Mouse (Mus musculus) hindbrain, embryonic 10.5 days (tissue): ENCODE measurements around the gene Gnaz. TPM values are rescaled to one million over a fixed set of nuclear protein-coding genes. Genes with fewer than 3 reads are reported as not detected.
A peak's percentile ranks its signal among the peaks of the same experiment; 100 is the strongest.

ENCODE experiments used
- DNase-seq: peaks from one replicate; pipeline ENCODE4 v3.0.0-alpha.2; 2017; ENCODE audit warnings: low spot score
- H3K27ac ChIP-seq: fragments of 300-500 bp; sonication (generic); 2 replicates; pipeline ENCODE4 v1.5.1; 2016; ENCODE audit warnings: mild to moderate bottlenecking, moderate library complexity
- H3K27me3 ChIP-seq: fragments of 300-500 bp; sonication (generic); 2 replicates; pipeline ENCODE4 v1.6.1; 2016; ENCODE audit warnings: mild to moderate bottlenecking; ENCODE audit not compliant: poor library complexity, insufficient read depth, severe bottlenecking
- H3K36me3 ChIP-seq: fragments of 300-500 bp; sonication (generic); 2 replicates; pipeline ENCODE4 v1.6.1; 2016; ENCODE audit warnings: mild to moderate bottlenecking, moderate library complexity
- H3K4me1 ChIP-seq: fragments of 300-500 bp; sonication (generic); replicated peaks from 2 replicates; pipeline ENCODE4 v1.6.1; 2016; ENCODE audit warnings: mild to moderate bottlenecking
- H3K4me3 ChIP-seq: fragments of 300-500 bp; sonication (generic); 2 replicates; pipeline ENCODE4 v1.5.1; 2016; ENCODE audit warnings: mild to moderate bottlenecking, moderate library complexity
- H3K9me3 ChIP-seq: fragments of 300-500 bp; sonication (generic); 2 replicates; pipeline ENCODE4 v1.6.1; 2016; ENCODE audit warnings: mild to moderate bottlenecking, moderate library complexity
- WGBS: fragments of 180-500 bp; shearing (Covaris S2); methylation state at CpG from one replicate; pipeline ENCODE4 v1.1.7; 2016; 5-methylcytosine and 5-hydroxymethylcytosine counted together
- polyA plus RNA-seq: library from polyadenylated mRNA; unstranded; fragments of >200 nt; fragmentation: Nextera tagmentation; extraction: Ambion mirVana; gene quantifications from 2 replicates; pipeline ENCODE4 v1.2.1, GENCODE M21; 2016

The Gnaz gene
- polyA plus RNA-seq, 1 experiment from 2014 or later, result 15.0 TPM

DNA sequence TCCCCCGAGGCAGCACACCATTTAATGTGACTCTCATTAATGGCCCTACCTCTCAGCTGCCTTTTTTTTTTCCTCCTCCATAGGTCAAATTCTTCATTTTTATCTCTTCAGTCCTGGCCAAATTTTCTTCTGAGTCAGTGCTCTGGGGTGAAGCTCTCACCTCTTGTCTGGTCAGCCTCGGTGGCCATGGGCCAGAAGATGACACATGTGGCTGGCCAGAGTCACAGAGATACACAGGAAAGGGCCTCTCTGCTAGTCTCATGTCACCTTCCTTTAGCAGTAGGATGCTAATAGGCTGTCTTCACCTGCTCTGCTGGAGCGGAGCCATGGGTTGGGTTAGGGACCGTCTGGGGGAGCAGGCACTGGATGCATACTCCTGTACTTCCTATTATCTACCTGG lies 11.1 kb downstream of the Gnaz start:
- 83% methylated on average over 4 of the region's 4 CpGs for WGBS
- no peaks in the 10 kb centered on the region for H3K9me3 ChIP-seq
- no peak overlapping the region for H3K27ac ChIP-seq
- H3K36me3 ChIP-seq, result no peaks in the 10 kb centered on the region
- H3K27me3 ChIP-seq, result 0 out of 2 replicates have a peak, but pooled peaks cover 2% of the 10 kb centered on the region
- no peak overlapping the region for H3K4me3 ChIP-seq
- H3K4me1 ChIP-seq, result peaks cover 9% of the 10 kb centered on the region; the same call in 1 of the 2 replicates
- no peak for DNase-seq

DNA sequence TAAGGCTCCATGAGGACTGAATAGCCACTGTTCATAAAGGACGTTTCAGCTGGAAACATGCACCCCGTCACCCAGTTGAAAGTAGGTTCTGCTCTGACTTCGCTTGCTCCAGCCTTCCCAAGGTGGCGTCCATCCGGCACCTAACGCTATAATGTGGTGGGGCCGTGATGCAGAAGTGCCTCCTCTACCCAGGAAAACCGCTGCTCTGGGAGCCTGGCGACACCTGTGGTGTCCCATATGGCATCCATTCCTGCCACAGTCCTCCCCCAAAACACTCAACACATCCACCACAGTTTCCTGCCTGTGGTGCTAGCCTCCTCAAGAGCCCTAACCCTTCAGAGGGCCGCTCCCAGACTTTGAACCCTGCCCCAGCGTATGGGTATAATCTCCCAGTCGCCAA lies 14.2 kb downstream of the Gnaz start:
- H3K27ac ChIP-seq, result no peak overlapping the region
- WGBS, result 89% methylated on average over 12 of the region's 12 CpGs
- H3K36me3 ChIP-seq, result no peaks in the 10 kb centered on the region

DNA sequence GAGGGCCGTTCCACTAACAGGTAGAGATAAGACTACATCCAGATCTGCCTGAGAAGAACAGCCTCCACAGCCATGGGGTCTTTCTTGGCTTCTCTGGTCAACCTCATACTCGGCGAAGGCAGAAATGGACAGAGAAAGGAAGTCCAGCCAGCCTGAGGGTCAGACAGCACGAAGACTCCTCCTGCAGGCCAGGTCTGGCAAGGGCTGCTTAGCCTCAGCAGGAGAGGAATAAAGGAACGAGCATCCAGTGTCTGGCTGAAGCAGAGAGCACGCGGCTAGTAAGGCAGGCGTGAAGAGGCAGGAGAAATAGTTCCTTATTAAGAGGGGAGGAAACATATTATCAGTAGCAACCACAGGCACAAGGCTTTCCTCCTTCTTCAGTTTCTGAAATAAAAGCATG lies 16.2 kb downstream of the Gnaz start:
- WGBS, result 64% methylated on average over 8 of the region's 8 CpGs
- no peak overlapping the region for H3K27ac ChIP-seq
- no peak overlapping the region for H3K4me3 ChIP-seq
- H3K36me3 ChIP-seq, result no peaks in the 10 kb centered on the region
- no peaks in the 10 kb centered on the region for H3K9me3 ChIP-seq
- peaks cover 15% of the 10 kb centered on the region; the same call in 1 of the 2 replicates for H3K4me1 ChIP-seq
- DNase-seq, result no peak
- H3K27me3 ChIP-seq, result 0 out of 2 replicates have a peak, but pooled peaks cover 2% of the 10 kb centered on the region

More for the DNA sequence above, 14.2 kb downstream of the Gnaz start:
- no peak overlapping the region for H3K4me3 ChIP-seq
- H3K4me1 ChIP-seq, result peaks cover 9% of the 10 kb centered on the region; the same call in 1 of the 2 replicates
- 0 out of 2 replicates have a peak, but pooled peaks cover 2% of the 10 kb centered on the region for H3K27me3 ChIP-seq
- no peaks in the 10 kb centered on the region for H3K9me3 ChIP-seq
- DNase-seq, result no peak

DNA sequence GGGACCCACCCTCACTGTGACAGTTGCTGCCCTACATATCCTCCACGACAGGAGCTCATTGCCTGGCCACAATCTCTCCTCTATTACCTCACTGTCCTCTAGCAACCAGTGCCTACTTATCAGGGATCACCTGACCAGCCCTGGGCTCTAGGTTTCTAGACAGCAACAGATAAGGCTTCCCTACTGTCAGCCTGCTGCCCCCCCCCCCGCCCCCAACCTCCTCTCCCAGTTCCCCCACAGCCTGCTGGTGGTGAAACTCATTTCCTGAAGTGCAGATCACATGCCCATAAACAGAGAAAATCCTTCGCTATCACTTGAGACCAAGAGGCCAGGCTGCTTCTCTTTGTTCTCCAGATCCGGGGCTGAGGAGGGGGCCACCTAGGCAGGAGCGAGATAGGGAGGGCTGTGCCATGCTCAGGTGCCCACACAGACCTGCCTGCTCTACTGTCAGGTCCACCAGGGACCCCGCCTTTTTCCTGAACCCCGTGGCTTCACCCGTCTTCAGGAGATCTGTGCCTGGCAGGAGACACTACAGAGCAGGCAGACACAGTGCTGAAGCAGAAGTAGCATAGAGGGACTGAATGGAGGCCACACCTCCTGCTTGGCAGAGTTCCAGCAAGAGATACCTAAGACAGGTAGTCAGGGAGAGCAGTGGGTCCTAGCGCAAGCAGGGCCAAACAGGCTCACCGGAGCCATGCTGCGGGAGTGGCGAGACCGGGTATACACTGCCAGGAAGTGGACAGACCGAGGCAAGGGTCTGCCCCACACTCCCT lies 20.9 kb downstream of the Gnaz start:
- WGBS, result 82% methylated on average over 14 of the region's 14 CpGs
- Histone ChIP-seq H3K36me3 (peaks cover 20% of the 10 kb centered on the region), H3K4me3 (no peak overlapping the region), H3K27me3 (peaks cover 12% of the 10 kb centered on the region; the same call in 1 of the 2 replicates), H3K27ac (no peak overlapping the region), H3K9me3 (peaks cover 6% of the 10 kb centered on the region; the same call in 1 of the 2 replicates), H3K4me1 (peaks cover 28% of the 10 kb centered on the region)
- no peak for DNase-seq

DNA sequence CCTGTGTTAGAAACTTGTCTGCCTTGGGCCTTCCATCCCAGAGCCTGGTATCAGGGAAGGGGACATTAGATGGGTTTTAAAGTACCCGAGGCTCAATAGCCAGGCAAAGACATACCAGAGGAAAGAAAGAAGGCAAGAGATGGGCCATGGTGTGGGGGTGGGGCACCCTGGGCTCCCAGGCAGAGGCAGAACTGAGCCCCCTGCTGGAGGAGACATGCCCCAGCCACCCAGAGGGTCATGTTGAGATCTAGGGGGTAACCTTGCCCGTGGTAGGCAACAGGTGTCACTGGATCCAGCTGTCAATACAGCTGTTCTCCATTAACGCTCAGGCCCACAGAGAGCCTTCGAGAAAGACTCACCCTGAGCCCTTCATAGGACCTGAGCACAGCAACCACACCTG lies 22.8 kb downstream of the Gnaz start:
- peaks cover 6% of the 10 kb centered on the region; the same call in 1 of the 2 replicates for H3K9me3 ChIP-seq
- H3K4me1 ChIP-seq, result peaks cover 37% of the 10 kb centered on the region
- peaks cover 31% of the 10 kb centered on the region for H3K27me3 ChIP-seq
- no peak for DNase-seq
- peaks cover 32% of the 10 kb centered on the region for H3K36me3 ChIP-seq
- H3K4me3 ChIP-seq, result no peak overlapping the region
- WGBS, result 74% methylated on average over 4 of the region's 4 CpGs
- H3K27ac ChIP-seq, result no peak overlapping the region

DNA sequence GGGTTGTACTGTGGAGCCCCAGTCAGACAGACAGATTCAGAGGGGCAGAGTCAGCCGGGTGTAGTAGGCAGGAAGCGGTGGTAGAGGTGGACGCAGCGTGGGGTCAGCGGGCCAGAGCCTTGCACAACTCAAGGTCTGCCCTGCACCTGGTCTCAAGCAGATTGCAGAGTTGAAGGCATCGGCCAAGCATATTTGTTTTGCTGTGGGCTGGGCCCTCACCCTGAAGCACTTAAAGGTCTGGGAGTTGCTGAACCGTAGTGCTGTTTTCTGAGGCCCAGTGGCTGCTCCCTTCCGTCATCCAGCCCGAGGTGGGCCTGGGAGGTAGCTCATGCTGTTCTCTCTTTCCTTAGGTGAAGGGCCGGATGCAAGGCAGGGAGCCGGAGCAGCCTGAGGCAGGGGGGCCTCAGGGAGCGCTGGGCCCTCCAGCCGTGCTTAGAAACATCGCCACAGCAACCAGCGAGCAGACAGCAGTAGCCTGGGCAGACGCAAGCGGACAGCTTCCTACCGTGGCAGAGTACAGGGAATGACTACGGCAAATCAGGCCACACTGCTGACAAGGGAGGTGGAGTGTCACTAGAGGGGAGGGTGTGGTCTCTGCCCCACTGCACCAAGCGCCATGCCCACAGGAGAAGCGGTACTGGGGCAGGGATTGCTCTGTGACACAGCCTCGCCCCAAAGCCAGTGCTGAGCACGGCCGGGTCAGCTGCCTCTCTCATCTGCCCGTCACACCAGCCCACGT lies 23.8 kb downstream of the Gnaz start:
- peak overlapping the region; percentile 62 for H3K27ac ChIP-seq
- no peak overlapping the region; the same call in 1 of the 2 replicates for H3K4me3 ChIP-seq
- peak; percentile 28 for DNase-seq
- peaks cover 39% of the 10 kb centered on the region for H3K27me3 ChIP-seq
- H3K36me3 ChIP-seq, result peaks cover 32% of the 10 kb centered on the region
- H3K9me3 ChIP-seq, result peaks cover 6% of the 10 kb centered on the region; the same call in 1 of the 2 replicates
- H3K4me1 ChIP-seq, result peaks cover 46% of the 10 kb centered on the region
- WGBS, result 37% methylated on average over 26 of the region's 26 CpGs

DNA sequence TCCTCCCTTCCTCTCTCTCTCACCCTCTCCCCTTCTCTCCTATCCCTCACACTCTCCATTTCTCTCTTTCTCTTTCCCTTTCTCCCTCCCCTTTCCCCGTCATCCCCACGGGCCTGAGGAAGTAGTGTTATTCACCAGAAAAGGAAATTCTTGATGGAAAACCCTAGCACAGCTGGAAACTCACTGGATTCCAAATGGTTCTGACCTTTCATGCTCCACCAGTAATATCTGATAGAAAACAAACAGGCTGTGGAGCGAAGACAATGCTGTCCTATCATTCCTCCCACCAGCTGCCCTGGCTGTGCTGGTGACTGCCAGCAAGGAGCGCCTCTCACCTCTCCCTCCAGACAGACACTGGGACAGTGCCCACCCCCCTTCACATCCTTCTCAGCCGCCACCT lies 27.9 kb downstream of the Gnaz start:
- Histone ChIP-seq H3K4me1 (peaks cover 63% of the 10 kb centered on the region), H3K27me3 (peaks cover 41% of the 10 kb centered on the region), H3K27ac (peak overlapping the region; percentile 74), H3K36me3 (peaks cover 32% of the 10 kb centered on the region), H3K9me3 (peaks cover 6% of the 10 kb centered on the region; the same call in 1 of the 2 replicates), H3K4me3 (peak overlapping the region; percentile 45)
- DNase-seq, result peak; percentile 23
- WGBS, result 3% methylated on average over 5 of the region's 5 CpGs

DNA sequence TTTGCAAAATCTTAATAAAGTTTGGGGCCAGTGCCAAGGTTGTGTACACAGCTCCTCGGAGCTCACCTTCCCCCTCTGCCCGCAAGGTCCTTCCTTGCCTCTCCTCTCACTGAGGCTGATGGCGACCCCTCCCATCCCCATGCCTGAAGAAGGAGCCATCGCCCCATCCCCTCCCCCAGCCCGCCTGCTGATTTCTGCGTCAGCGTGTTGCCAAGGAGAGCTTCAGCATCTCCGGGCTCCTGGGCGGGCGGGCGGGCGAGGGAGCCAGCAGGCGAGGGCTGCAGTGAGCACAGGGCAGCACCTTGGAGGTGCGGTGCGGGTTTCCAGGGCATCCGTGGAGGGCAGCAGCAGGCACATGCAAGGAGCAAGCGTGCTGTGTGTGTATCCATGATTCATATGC lies 28.4 kb downstream of the Gnaz start:
- H3K36me3 ChIP-seq, result peaks cover 32% of the 10 kb centered on the region
- peaks cover 6% of the 10 kb centered on the region; the same call in 1 of the 2 replicates for H3K9me3 ChIP-seq
- peaks cover 65% of the 10 kb centered on the region for H3K4me1 ChIP-seq
- peak overlapping the region; percentile 74 for H3K27ac ChIP-seq
- H3K4me3 ChIP-seq, result peak overlapping the region; percentile 45
- peak; percentile 70 for DNase-seq
- peaks cover 41% of the 10 kb centered on the region for H3K27me3 ChIP-seq
- under 1% methylated on average over 17 of the region's 17 CpGs for WGBS

DNA sequence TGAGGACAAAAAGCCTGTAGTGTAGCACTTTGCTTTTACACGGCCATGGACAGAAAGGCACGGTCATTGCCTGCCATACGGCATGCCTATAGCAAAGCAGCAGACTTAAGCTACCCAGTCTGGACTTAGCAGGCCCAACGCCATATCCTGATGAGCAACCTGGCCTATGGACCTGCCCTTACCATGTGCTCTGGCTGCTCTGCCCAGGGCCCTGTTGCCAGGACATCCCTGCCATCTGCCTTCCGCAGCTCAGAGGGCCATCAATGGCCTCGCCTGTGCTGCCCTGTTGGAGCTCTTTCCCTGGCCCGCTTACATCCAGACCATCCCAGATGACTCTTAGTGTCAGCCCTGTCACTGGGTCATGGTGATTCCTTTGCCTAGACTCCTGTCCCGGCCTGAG lies 34.4 kb downstream of the Gnaz start:
- H3K4me3 ChIP-seq, result no peak overlapping the region
- WGBS, result 92% methylated on average over 8 of the region's 8 CpGs
- H3K9me3 ChIP-seq, result no peaks in the 10 kb centered on the region
- no peak for DNase-seq
- no peaks in the 10 kb centered on the region for H3K27me3 ChIP-seq
- H3K27ac ChIP-seq, result no peak overlapping the region
- H3K36me3 ChIP-seq, result no peaks in the 10 kb centered on the region
- peaks cover 40% of the 10 kb centered on the region for H3K4me1 ChIP-seq

DNA sequence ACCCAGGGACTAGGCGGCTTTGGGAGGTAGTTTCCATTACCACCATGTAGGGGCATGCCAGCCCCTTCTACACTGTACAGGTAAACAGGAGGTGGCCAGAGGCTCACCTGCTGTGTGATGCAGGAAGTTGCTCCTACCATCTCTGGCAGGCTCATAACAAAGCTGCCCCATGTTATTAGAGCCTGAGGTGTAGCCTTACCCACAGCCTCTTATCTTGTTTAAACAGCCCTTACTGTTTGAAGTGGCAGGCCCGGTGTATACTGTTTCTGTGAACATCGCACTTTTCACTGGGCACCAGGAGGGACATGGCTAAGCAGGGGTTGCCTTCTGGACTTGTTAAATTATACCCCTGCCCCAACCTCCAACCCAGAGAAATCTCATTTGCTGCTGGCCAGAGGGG lies 37.1 kb downstream of the Gnaz start:
- Histone ChIP-seq H3K4me1 (peaks cover 43% of the 10 kb centered on the region), H3K4me3 (no peak overlapping the region), H3K27me3 (no peaks in the 10 kb centered on the region; the same call in 1 of the 2 replicates), H3K27ac (no peak overlapping the region), H3K9me3 (no peaks in the 10 kb centered on the region), H3K36me3 (no peaks in the 10 kb centered on the region)
- 84% methylated on average over 3 of the region's 3 CpGs for WGBS
- DNase-seq, result no peak

DNA sequence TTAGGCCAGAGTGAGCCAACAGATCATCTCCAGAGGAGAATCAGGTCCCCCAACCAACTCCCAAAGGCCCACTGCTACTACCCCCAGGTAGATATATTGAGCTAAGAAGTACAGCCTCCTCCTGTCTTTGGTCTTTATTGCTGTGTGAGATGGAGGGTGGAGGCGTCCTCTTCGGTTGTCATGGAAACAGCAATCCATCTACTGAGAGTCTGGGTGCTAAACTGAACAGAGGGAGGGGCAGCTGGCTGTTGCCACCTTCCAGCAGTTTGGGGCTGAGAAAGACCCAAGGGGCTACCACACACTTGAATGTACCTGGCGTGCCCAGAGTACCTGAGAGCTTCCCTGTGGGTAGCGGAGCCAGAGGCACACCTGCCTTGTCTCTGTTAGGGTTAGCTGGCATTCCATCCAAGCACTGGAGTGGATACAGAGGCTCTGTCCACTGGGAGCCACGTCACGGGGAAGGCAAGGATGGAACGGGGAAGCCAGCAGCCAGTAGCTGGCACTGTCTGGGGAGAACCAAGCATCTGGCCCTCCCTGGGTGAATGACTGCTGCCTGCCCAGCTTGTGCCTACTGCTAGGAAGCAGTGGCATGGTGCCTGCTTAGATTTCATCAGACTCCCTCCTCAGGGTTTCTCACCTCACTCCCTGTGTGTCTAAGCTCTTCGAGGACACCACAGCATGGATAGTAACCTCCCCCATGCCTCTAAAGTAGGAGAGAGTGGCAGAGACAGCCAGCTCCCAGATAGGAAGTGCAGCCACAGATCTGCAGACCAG lies 40.1 kb downstream of the Gnaz start:
- no peak for DNase-seq
- H3K9me3 ChIP-seq, result no peaks in the 10 kb centered on the region

DNA sequence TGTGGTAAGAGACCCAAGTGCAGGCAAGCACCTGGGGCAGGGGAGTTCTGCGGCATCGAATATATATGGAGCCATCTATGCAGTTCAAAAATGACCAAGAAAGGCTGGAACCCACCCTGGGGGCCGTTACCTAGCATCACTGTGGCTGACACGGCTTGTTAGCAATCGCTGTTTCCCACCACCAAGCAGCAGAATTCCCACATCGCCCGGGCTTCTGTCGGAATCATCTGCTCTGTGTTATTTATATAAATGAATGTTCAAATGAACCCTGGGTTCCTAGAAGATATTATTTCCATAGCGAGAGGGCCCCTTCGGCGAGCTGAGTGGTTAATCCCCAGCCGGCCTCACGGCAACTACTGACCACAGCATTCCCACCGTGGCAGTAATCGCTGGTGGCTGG lies 43.7 kb downstream of the Gnaz start:
- Histone ChIP-seq H3K36me3 (peaks cover 8% of the 10 kb centered on the region; the same call in 1 of the 2 replicates), H3K4me1 (peaks cover 28% of the 10 kb centered on the region), H3K9me3 (no peaks in the 10 kb centered on the region), H3K27ac (no peak overlapping the region), H3K27me3 (no peaks in the 10 kb centered on the region; the same call in 1 of the 2 replicates), H3K4me3 (no peak overlapping the region)
- DNase-seq, result no peak
- 93% methylated on average over 15 of the region's 15 CpGs for WGBS

More for the DNA sequence above, 40.1 kb downstream of the Gnaz start:
- Histone ChIP-seq H3K27me3 (no peaks in the 10 kb centered on the region; the same call in 1 of the 2 replicates), H3K27ac (0 out of 2 replicates have a peak overlapping the region, but pooled peaks have one; percentile 16), H3K4me3 (no peak overlapping the region), H3K36me3 (no peaks in the 10 kb centered on the region), H3K4me1 (peaks cover 25% of the 10 kb centered on the region)
- WGBS, result 54% methylated on average over 8 of the region's 8 CpGs
